Mouse (Mus musculus) heart, postnatal 0 days (tissue): ENCODE results near the gene Acox2. TPM values are rescaled to one million over a fixed set of nuclear protein-coding genes. Genes with fewer than 3 reads are reported as not detected.

Experiments used
- ATAC-seq: fragments of 200-750 bp; cut with Nextera tagmentation; 2 replicates; pipeline ENCODE4 v1.8.0; 2017; ENCODE audit warnings: low read depth, moderate number of reproducible peaks, moderate library complexity; ENCODE audit not compliant: insufficient read depth
- DNase-seq: peaks from one replicate; pipeline ENCODE4 v3.0.0-alpha.2; 2016; ENCODE audit warnings: low spot score
- H3K27ac ChIP-seq: fragments of 300-500 bp; sonication (generic); 2 replicates; pipeline ENCODE4 v1.5.1; 2014; ENCODE audit warnings: low read depth, mild to moderate bottlenecking
- H3K27me3 ChIP-seq: fragments of 300-500 bp; sonication (generic); 2 replicates; pipeline ENCODE4 v1.6.1; 2014; ENCODE audit warnings: low read length, mixed read lengths; ENCODE audit not compliant: control insufficient read depth, insufficient read depth
- H3K36me3 ChIP-seq: fragments of 300-500 bp; sonication (generic); replicated peaks from 2 replicates; pipeline ENCODE4 v1.6.1; 2014; ENCODE audit warnings: low read length, mixed read lengths; ENCODE audit not compliant: control insufficient read depth, insufficient read depth
- H3K4me1 ChIP-seq: fragments of 300-500 bp; sonication (generic); 2 replicates; pipeline ENCODE4 v1.6.1; 2014; ENCODE audit warnings: antibody characterized with exemption; ENCODE audit not compliant: control insufficient read depth, insufficient read depth
- H3K4me2 ChIP-seq: fragments of 300-500 bp; sonication (generic); 2 replicates; pipeline ENCODE4 v1.6.1; 2014; ENCODE audit warnings: low read depth, mild to moderate bottlenecking, low read length, moderate library complexity
- H3K4me3 ChIP-seq: fragments of 300-500 bp; sonication (generic); 2 replicates; pipeline ENCODE4 v1.5.1; 2014; ENCODE audit warnings: low read depth, low read length
- H3K9ac ChIP-seq: fragments of 300-500 bp; sonication (generic); replicated peaks from 2 replicates; pipeline ENCODE4 v1.6.1; 2014; ENCODE audit warnings: low read depth, low read length, mixed read lengths
- H3K9me3 ChIP-seq: fragments of 300-500 bp; sonication (generic); replicated peaks from 2 replicates; pipeline ENCODE4 v1.6.1; 2016; ENCODE audit warnings: low read length; ENCODE audit not compliant: control insufficient read depth
- CTCF ChIP-seq: IDR thresholded peaks from 2 replicates; pipeline ENCODE4 v1.5.1; 2016; ENCODE audit warnings: antibody characterized with exemption, control low read depth, low read depth
- EP300 ChIP-seq: IDR thresholded peaks from 2 replicates; pipeline ENCODE4 v1.6.1; 2016; ENCODE audit warnings: antibody characterized with exemption, low read depth
- WGBS: fragments of 180-500 bp; shearing (Covaris S2); extraction: QIAGEN DNeasy Blood & Tissue Kit; methylation state at CpG from one replicate; pipeline ENCODE4 v1.1.7; 2014; 5-methylcytosine and 5-hydroxymethylcytosine counted together
- polyA plus RNA-seq: library from polyadenylated mRNA; unstranded; fragments of >200 nt; fragmentation: Nextera tagmentation; extraction: Ambion mirVana; gene quantifications from 2 replicates; pipeline ENCODE4 v1.2.1, GENCODE M21; 2015
- total RNA-seq: library from RNA; depleted of rRNA; stranded (reverse); fragments of >200 nt; gene quantifications from 2 replicates; pipeline ENCODE4 v1.2.3, GENCODE M21; 2014; ENCODE audit warnings: low replicate concordance

Acox2 gene
- total and polyA plus RNA-seq, 2 experiments from 2014 or later = not detected

GRCm38 (mm10) chr14:8222561-8222960 is 36.6 kb downstream of the Acox2 start:
- Histone ChIP-seq H3K9ac (no peak overlapping the region), H3K4me3 (no peak overlapping the region), H3K36me3 (peaks cover 38% of the 10 kb centered on the region)

GRCm38 (mm10) chr14:8220912-8221311 is 38.2 kb downstream of the Acox2 start:
- H3K9ac ChIP-seq = no peak overlapping the region
- H3K36me3 ChIP-seq = peaks cover 38% of the 10 kb centered on the region
- TF ChIP-seq EP300 (no peak), CTCF (no peak)
- ATAC-seq (no peak), DNase-seq (no peak)
- no peak overlapping the region for H3K4me3 ChIP-seq
- no peak overlapping the region for H3K27ac ChIP-seq
- H3K27me3 ChIP-seq = no peaks in the 10 kb centered on the region
- H3K9me3 ChIP-seq = no peaks in the 10 kb centered on the region
- no peak overlapping the region for H3K4me2 ChIP-seq
- WGBS = 81% methylated on average over 2 of the region's 2 CpGs
- 0 out of 2 replicates have a peak, but pooled peaks cover 3% of the 10 kb centered on the region for H3K4me1 ChIP-seq

More at GRCm38 (mm10) chr14:8222561-8222960, 36.6 kb downstream of the Acox2 start:
- DNase-seq (no peak), ATAC-seq (no peak)
- Histone ChIP-seq H3K4me1 (no peaks in the 10 kb centered on the region), H3K27ac (no peak overlapping the region), H3K9me3 (no peaks in the 10 kb centered on the region), H3K27me3 (no peaks in the 10 kb centered on the region), H3K4me2 (no peak overlapping the region)
- 92% methylated on average over 16 of the region's 16 CpGs for WGBS
- TF ChIP-seq EP300 (no peak), CTCF (no peak)

- no peaks in the 10 kb centered on the region for H3K27me3 ChIP-seq
- H3K36me3 ChIP-seq = peaks cover 38% of the 10 kb centered on the region
- WGBS = 70% methylated on average over 7 of the region's 7 CpGs
- DNase-seq = no peak
- H3K27ac ChIP-seq = no peak overlapping the region
- H3K4me3 ChIP-seq = no peak overlapping the region
- no peak overlapping the region for H3K4me2 ChIP-seq
- H3K9me3 ChIP-seq = no peaks in the 10 kb centered on the region
- ATAC-seq = no peak
- H3K4me1 ChIP-seq = peaks cover 9% of the 10 kb centered on the region
- peak; percentile 23 for TF ChIP-seq CTCF
- no peak for TF ChIP-seq EP300
- H3K9ac ChIP-seq = no peak overlapping the region
Measured at GRCm38 (mm10) chr14:8220306-8220705, 38.8 kb downstream of the Acox2 start.

- Histone ChIP-seq H3K9ac (no peak overlapping the region), H3K9me3 (no peaks in the 10 kb centered on the region), H3K4me1 (peaks cover 14% of the 10 kb centered on the region), H3K27me3 (no peaks in the 10 kb centered on the region), H3K4me3 (no peak overlapping the region), H3K4me2 (no peak overlapping the region), H3K36me3 (peaks cover 38% of the 10 kb centered on the region), H3K27ac (no peak overlapping the region)
- 90% methylated on average over 11 of the region's 11 CpGs for WGBS
- TF ChIP-seq EP300 = no peak
- no peak for TF ChIP-seq CTCF
- no peak for ATAC-seq
- no peak for DNase-seq
Measured at GRCm38 (mm10) chr14:8219876-8220275, 39.3 kb downstream of the Acox2 start.

GRCm38 (mm10) chr14:8218730-8219380 is 40.3 kb downstream of the Acox2 start:
- Histone ChIP-seq H3K4me3 (no peak overlapping the region), H3K4me2 (no peak overlapping the region), H3K4me1 (peaks cover 14% of the 10 kb centered on the region), H3K9ac (no peak overlapping the region), H3K36me3 (peaks cover 31% of the 10 kb centered on the region), H3K27ac (no peak overlapping the region), H3K9me3 (no peaks in the 10 kb centered on the region), H3K27me3 (no peaks in the 10 kb centered on the region)
- ATAC-seq = no peak
- DNase-seq = no peak
- TF ChIP-seq EP300 (no peak), CTCF (no peak)
- 47% methylated on average over 10 of the region's 10 CpGs for WGBS

- Histone ChIP-seq H3K9ac (no peak overlapping the region), H3K9me3 (no peaks in the 10 kb centered on the region), H3K4me1 (peaks cover 14% of the 10 kb centered on the region), H3K4me2 (no peak overlapping the region), H3K36me3 (peaks cover 24% of the 10 kb centered on the region), H3K27me3 (no peaks in the 10 kb centered on the region), H3K27ac (no peak overlapping the region), H3K4me3 (no peak overlapping the region)
- ATAC-seq (no peak), DNase-seq (no peak)
- TF ChIP-seq CTCF = no peak
- no peak for TF ChIP-seq EP300
- WGBS = 70% methylated on average over 7 of the region's 7 CpGs
Measured at GRCm38 (mm10) chr14:8218238-8218637, 40.9 kb downstream of the Acox2 start.
